Mouse (Mus musculus) E14TG2a.4 (cell line): ENCODE measurements around the gene Hist1h2ba.

ENCODE experiments used
- H3K27me3 ChIP-seq: 2 replicates; pipeline ENCODE4 v1.6.1; 2014; ENCODE audit warnings: low read length, control low read depth; ENCODE audit not compliant: insufficient read depth
- H3K36me3 ChIP-seq: 2 replicates; pipeline ENCODE4 v1.6.1; 2014; ENCODE audit warnings: low read length, control low read depth; ENCODE audit not compliant: insufficient read depth
- H3K4me1 ChIP-seq: replicated peaks from 2 replicates; pipeline ENCODE4 v1.6.1; 2014; ENCODE audit warnings: low read depth, low read length, control low read depth
- H3K4me3 ChIP-seq: replicated peaks from 2 replicates; pipeline ENCODE4 v1.5.1; 2014; ENCODE audit warnings: mild to moderate bottlenecking, low read length
- H3K9me3 ChIP-seq: 2 replicates; pipeline ENCODE4 v1.6.1; 2014; ENCODE audit warnings: low read length, control low read depth
- CTCF ChIP-seq: conservative IDR thresholded peaks from 2 replicates; pipeline ENCODE4 v1.5.1; 2014; ENCODE audit warnings: low read length
- NANOG ChIP-seq: IDR thresholded peaks from 2 replicates; pipeline ENCODE4 v1.6.1; 2014; ENCODE audit warnings: borderline replicate concordance, low read length, mixed read lengths
- POU5F1 ChIP-seq: IDR thresholded peaks from 2 replicates; pipeline ENCODE4 v1.6.1; 2014; ENCODE audit warnings: low read length, borderline replicate concordance

The Hist1h2ba gene

GRCm38 (mm10) chr13:23933421-23934210 is at the start of gene Hist1h2ba:
Hist1h2ba (minus strand) TSS chr13:23934156.
- Histone ChIP-seq H3K36me3 (no peaks in the 10 kb centered on the region), H3K9me3 (no peaks in the 10 kb centered on the region; the same call in 1 of the 2 replicates), H3K27me3 (peaks cover 71% of the 10 kb centered on the region), H3K4me1 (peaks cover 13% of the 10 kb centered on the region), H3K4me3 (peak within 1 kb of the TSS; percentile 55)
- no peak; the same call in 1 of the 2 replicates for TF ChIP-seq NANOG
- TF ChIP-seq CTCF: no peak
- TF ChIP-seq POU5F1: no peak

- Histone ChIP-seq H3K27me3 (no peaks in the 10 kb centered on the region), H3K4me3 (no peak overlapping the region), H3K4me1 (no peaks in the 10 kb centered on the region), H3K36me3 (no peaks in the 10 kb centered on the region), H3K9me3 (no peaks in the 10 kb centered on the region)
- TF ChIP-seq NANOG (no peak), CTCF (no peak), POU5F1 (no peak)
These were observed 38.3 kb upstream of the Hist1h2ba start for GRCm38 (mm10) chr13:23972271-23972670.

GRCm38 (mm10) chr13:23971870-23972269 is 37.9 kb upstream of the Hist1h2ba start:
- Histone ChIP-seq H3K9me3 (no peaks in the 10 kb centered on the region), H3K4me3 (no peak overlapping the region), H3K4me1 (no peaks in the 10 kb centered on the region), H3K36me3 (no peaks in the 10 kb centered on the region), H3K27me3 (no peaks in the 10 kb centered on the region)
- TF ChIP-seq NANOG: no peak
- no peak for TF ChIP-seq CTCF
- no peak for TF ChIP-seq POU5F1

- Histone ChIP-seq H3K9me3 (no peaks in the 10 kb centered on the region), H3K27me3 (no peaks in the 10 kb centered on the region; the same call in 1 of the 2 replicates), H3K36me3 (no peaks in the 10 kb centered on the region), H3K4me3 (no peak overlapping the region), H3K4me1 (no peaks in the 10 kb centered on the region)
- TF ChIP-seq POU5F1 (no peak), NANOG (no peak), CTCF (no peak)
These were observed 31.0 kb upstream of the Hist1h2ba start for GRCm38 (mm10) chr13:23964909-23965308.

GRCm38 (mm10) chr13:23959776-23960175 is 25.8 kb upstream of the Hist1h2ba start:
- Histone ChIP-seq H3K9me3 (no peaks in the 10 kb centered on the region), H3K27me3 (no peaks in the 10 kb centered on the region; the same call in 1 of the 2 replicates), H3K36me3 (no peaks in the 10 kb centered on the region), H3K4me1 (no peaks in the 10 kb centered on the region), H3K4me3 (no peak overlapping the region)
- TF ChIP-seq POU5F1 (no peak), CTCF (no peak)

GRCm38 (mm10) chr13:23950928-23951327 is 17.0 kb upstream of the Hist1h2ba start:
- TF ChIP-seq NANOG (no peak), POU5F1 (no peak), CTCF (no peak)
- Histone ChIP-seq H3K4me3 (no peak overlapping the region), H3K27me3 (peaks cover 7% of the 10 kb centered on the region; the same call in 1 of the 2 replicates), H3K9me3 (no peaks in the 10 kb centered on the region), H3K36me3 (no peaks in the 10 kb centered on the region), H3K4me1 (no peaks in the 10 kb centered on the region)

GRCm38 (mm10) chr13:23949484-23950246 is 15.7 kb upstream of the Hist1h2ba start:
- peaks cover 7% of the 10 kb centered on the region; the same call in 1 of the 2 replicates for H3K27me3 ChIP-seq
- no peak for TF ChIP-seq POU5F1
- no peak for TF ChIP-seq CTCF
- TF ChIP-seq NANOG: no peak
- no peaks in the 10 kb centered on the region for H3K36me3 ChIP-seq
- H3K4me3 ChIP-seq: no peak overlapping the region
- H3K9me3 ChIP-seq: no peaks in the 10 kb centered on the region
- H3K4me1 ChIP-seq: no peaks in the 10 kb centered on the region

- TF ChIP-seq NANOG (no peak), CTCF (no peak), POU5F1 (no peak)
- Histone ChIP-seq H3K36me3 (no peaks in the 10 kb centered on the region), H3K4me1 (no peaks in the 10 kb centered on the region), H3K27me3 (peaks cover 7% of the 10 kb centered on the region; the same call in 1 of the 2 replicates), H3K4me3 (no peak overlapping the region), H3K9me3 (no peaks in the 10 kb centered on the region)
These were observed 12.3 kb upstream of the Hist1h2ba start for GRCm38 (mm10) chr13:23946254-23946653.
